In the genomic region with DNA sequence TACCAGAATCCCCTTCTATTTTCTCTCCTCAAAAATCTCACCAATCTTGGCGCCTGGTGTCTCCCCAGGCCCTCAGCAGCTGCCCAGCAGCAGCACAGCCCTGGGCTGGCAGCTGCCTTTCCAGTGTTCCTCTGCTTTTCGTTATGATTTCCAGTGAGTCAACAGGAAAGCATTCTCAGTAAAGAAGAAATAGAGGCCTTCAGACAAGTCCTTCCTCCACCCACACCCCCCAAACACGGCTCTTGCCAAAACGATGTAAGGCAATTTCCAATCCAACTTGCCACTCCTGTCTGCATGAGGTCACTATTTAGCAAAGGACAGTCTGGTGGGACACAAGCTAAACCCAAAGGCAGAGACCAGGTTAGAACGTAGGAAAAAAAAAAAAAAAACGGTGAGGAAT, we compare ENCODE assay signal across 10 mouse cellular contexts. TPM values are rescaled to one million over a fixed set of nuclear protein-coding genes. Genes with fewer than 3 reads are reported as not detected.
DNase-seq lines count a peak whose midpoint lies in the region; ATAC-seq lines count a peak whose summit lies in the region.
"Had no signal": no experiment of that assay in that cellular context is flagged by ENCODE, and none has a peak within 500 bp of the region (broad histone marks: within the 10 kb centered on the region; RNA-seq: fewer than 3 reads in every experiment).

No protein-coding gene starts in this region.

- peak overlapping the region; percentile 36; the same call in 1 of the 2 replicates for H3K27ac ChIP-seq in intestine, embryonic 15.5 days
- H3K27ac ChIP-seq in stomach, embryonic 16.5 days (ENCODE audit: low read length), result peak overlapping the region; percentile 54
- H3K27ac ChIP-seq: liver, embryonic 15.5 days had no signal

- H3K36me3 ChIP-seq in intestine, embryonic 15.5 days, result 0 out of 2 replicates have a peak, but pooled peaks cover 3% of the 10 kb centered on the region
- H3K36me3 ChIP-seq in stomach, embryonic 16.5 days (ENCODE audit: control insufficient read depth, insufficient read depth, low read length), result no peaks in the 10 kb centered on the region
- H3K36me3 ChIP-seq: liver, embryonic 15.5 days had no signal

- H3K9me3 ChIP-seq in intestine, embryonic 15.5 days, result no peaks in the 10 kb centered on the region
- no peaks in the 10 kb centered on the region for H3K9me3 ChIP-seq in stomach, embryonic 16.5 days (replicated peaks; ENCODE audit: control insufficient read depth, low read length)
- H3K9me3 ChIP-seq: liver, embryonic 15.5 days had no signal

- ATAC-seq in intestine, embryonic 15.5 days, result no peak
- ATAC-seq in stomach, embryonic 16.5 days (ENCODE audit: insufficient read depth, low FRiP score), result peak; percentile 34; the same call in 1 of the 2 replicates
- no peak for ATAC-seq in CD4-positive, CD25-positive, alpha-beta regulatory T cell, adult 4 months

- no peak overlapping the region for H3K4me3 ChIP-seq in intestine, embryonic 15.5 days (replicated peaks)
- H3K4me3 ChIP-seq in stomach, embryonic 16.5 days (replicated peaks; ENCODE audit: low read length), result no peak overlapping the region
- H3K4me3 ChIP-seq: liver, embryonic 15.5 days had no signal

- H3K4me1 ChIP-seq in intestine, embryonic 15.5 days (replicated peaks), result peaks cover 42% of the 10 kb centered on the region
- H3K4me1 ChIP-seq in stomach, embryonic 16.5 days (ENCODE audit: control insufficient read depth, insufficient read depth, low read length), result peaks cover 60% of the 10 kb centered on the region

- DNase-seq in kidney, postnatal 10 days, result peak; percentile 56
- no peak for DNase-seq in kidney, adult 8-10 months
- DNase-seq in gastrocnemius, adult 8-10 months (ENCODE audit: low spot score in 2 of 2), result peak; percentile 34 to 43
- DNase-seq in cerebellum, adult 11-12 months, result no peak
- no peak for DNase-seq in ovary, adult 18-20 months (ENCODE audit: low spot score)
- DNase-seq: cerebellum, adult 18-20 months had no signal

- H3K4me2 ChIP-seq in intestine, embryonic 15.5 days (replicated peaks), result no peak overlapping the region
- no peak overlapping the region; the same call in 1 of the 2 replicates for H3K4me2 ChIP-seq in stomach, embryonic 16.5 days (ENCODE audit: low read depth, low read length)
- H3K4me2 ChIP-seq: liver, embryonic 15.5 days had no signal

- 47% methylated on average over 6 of the region's 6 CpGs for WGBS in intestine, embryonic 15.5 days
- 44% methylated on average over 6 of the region's 6 CpGs for WGBS in stomach, embryonic 16.5 days

- no peak overlapping the region for H3K9ac ChIP-seq in intestine, embryonic 15.5 days
- no peak overlapping the region; the same call in 1 of the 2 replicates for H3K9ac ChIP-seq in stomach, embryonic 16.5 days (ENCODE audit: low read length)
- H3K9ac ChIP-seq: liver, embryonic 15.5 days had no signal

- H3K27me3 ChIP-seq in intestine, embryonic 15.5 days (replicated peaks), result no peaks in the 10 kb centered on the region
- no peaks in the 10 kb centered on the region for H3K27me3 ChIP-seq in stomach, embryonic 16.5 days (ENCODE audit: control insufficient read depth, insufficient read depth, low read length)
- H3K27me3 ChIP-seq: liver, embryonic 15.5 days had no signal

RNA-seq across cellular contexts. Expression of gene Iqgap1, which starts 39.0 kb away (rescaled TPM):
- total RNA-seq in gastrocnemius, adult 8-10 months (2022), result 10 to 100 TPM in 2 of 4 experiments, 1 to 10 TPM in 2; 6.3 to 12.7 (median 10.6) TPM
- polyA plus RNA-seq in intestine, embryonic 15.5 days (2015; fragmentation: Nextera tagmentation; extraction: Ambion mirVana), result 72.9 and 76.2 TPM in 2 replicates
- polyA plus RNA-seq in stomach, embryonic 16.5 days (2015; fragmentation: Nextera tagmentation; extraction: Ambion mirVana), result 99.2 and 106 TPM in 2 replicates
- 100 to 1,000 TPM; 187 to 284 TPM for polyA plus RNA-seq in CD4-positive, CD25-positive, alpha-beta regulatory T cell, adult 4 months (2017; shearing (Covaris generic))

Comparison
In these comparisons a context has a peak if more than half of its experiments do, and no peak if none do; other contexts are left out.
1. DNase-seq: peak in kidney, postnatal 10 days (single experiment) and gastrocnemius, adult 8-10 months (2 of 2); none in kidney, adult 8-10 months (0 of 2), cerebellum, adult 11-12 months (single experiment) and ovary, adult 18-20 months (single experiment).